Mouse (Mus musculus) heart, adult 18-20 months (tissue): ENCODE measurements at regions not wholly inside any gene's neighbourhood (a gene's known extent, or its start where the extent isn't known, plus 50 kb on each side); places are given as distances from the start of the nearest gene placed in this dataset.
A peak's percentile ranks its signal among the peaks of the same experiment; 100 is the strongest.

Experiments
- DNase-seq, 2 experiments: peaks; one replicate each; pipeline ENCODE4 v3.0.0; 2021 to 2022; ENCODE audit warnings: mixed read lengths in 1 of 2

DNA sequence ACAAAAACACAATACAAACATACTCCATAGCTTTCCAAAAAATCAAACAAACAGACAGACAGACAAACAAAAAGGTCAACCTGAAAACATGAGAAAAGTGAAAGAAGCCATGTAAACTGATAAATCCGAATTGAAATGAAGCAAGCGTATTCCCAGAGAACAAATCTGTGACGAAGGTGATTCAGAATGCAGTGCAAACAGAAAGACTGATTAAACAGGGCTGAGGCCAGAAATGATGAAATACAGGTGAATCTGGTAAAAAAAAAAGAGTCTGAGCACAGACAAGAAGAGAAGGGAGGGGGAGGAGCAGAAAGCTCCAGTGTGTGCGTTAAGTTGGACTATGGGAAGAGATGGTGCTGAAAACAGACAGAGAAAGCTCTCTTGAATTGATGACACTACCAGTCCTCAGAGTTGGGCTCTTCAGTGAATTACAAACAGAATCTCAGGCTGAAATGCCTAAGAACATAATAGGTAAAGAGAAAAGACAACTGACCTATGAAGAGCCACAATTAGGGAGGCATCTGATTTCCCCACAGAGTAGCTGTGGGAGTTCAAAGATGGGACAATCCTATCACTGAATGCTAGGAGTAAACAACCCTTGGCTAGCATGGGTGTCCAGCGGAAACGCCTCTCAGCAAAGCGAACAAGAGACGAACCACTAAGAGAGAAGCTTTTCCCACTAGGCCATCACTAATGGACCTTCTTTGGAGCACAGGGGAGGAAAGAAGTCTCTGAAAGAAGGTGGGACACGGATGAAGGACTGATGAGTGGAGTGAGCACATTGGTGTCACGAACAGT is 140.3 kb upstream of the Runx1 start:
- no peak for DNase-seq

DNA sequence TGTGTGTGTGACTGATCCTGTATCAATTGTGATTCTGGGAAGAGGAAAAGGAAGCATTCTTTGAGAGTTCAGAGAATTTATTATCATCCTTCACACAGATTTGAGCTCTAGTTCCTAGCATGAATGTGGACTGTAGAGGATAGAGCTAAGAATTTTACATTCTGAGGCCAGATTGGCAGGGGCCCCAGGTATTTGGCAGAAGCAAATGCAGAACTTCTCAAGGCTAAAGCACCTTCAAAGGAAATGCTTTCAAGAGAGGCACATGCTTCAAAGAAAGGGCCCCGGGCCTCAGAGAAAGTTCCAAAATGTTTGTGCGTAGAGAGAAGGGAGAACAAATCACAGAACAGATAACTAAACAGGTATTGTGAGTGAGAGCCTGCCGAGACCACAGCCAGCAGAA is 139.7 kb upstream of the Runx1 start:
- no peak for DNase-seq

DNA sequence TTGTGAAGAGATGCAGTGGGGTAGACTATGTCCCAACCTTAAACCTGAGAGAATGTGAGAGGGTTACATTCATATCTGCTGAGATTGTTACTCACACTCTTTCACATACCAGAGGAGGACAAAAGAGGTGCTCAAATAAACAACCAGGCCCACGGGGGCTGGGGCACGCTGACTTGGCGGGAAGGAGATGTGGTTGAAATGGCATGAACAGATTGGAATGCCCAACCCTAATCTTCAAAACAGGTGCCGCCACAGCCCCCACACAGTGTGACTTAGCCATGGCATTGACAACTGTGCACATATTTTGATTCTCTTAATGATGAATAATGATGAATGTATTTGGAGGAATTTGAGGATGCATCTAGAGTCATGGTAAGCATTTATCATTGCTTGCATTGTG is 137.6 kb upstream of the Runx1 start:
- DNase-seq: no peak

DNA sequence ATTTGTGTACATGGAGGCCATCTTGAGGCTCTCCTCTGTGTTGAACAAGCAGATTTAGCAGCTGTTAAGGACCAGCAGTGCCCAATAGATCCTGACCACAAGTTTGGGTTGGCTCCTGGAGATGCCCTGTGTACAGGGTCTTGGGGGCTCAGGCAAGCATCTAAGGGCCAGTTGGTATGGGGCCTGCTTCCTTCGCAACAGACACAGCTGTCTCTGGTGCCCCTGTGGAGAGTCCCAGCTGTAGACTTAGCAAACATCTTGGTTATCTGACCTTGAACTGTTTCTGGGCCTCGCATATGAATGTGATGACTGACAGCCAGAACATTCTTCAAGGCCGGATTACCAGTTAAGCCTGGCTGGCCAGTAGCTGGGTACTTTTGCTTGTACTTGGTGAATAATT is 135.4 kb upstream of the Runx1 start:
- DNase-seq: no peak

DNA sequence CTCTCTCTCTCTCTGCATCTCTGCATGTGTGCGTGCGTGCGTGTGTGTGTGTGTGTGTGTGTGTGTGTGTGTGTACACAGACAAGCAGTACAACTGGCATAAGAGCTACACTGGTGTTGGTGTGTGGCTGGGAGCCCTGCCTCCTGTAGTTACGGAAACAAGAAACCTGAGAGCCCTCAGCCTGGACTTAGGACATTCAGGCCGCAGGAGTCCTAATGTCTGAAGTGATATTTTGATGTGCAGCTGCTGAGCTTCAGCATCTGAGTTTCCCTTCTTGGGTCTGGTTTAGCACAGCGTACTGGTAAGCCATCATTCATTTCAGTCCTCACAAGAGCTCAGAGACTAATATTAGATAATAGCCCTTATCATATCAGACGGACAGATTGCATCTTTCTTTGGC is 134.8 kb upstream of the Runx1 start:
- DNase-seq: no peak

DNA sequence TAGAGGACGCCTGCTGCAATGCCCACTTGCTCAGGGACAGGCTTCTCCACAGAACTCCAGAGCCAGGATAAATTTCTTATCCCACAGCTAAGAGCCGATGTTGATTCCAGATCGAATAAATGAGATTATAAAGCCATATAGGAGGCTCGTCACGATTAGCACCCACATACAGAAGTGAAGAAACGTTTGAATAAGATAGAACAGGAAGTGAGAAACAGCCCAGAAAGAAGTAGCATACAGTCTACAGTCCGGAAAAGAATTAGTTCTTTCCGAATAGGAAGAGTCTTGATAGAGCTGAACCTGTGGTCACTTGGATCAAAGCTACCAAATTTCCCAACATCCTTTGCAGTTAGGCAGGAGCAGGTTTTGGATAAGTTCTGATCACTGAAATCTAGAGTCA is 133.0 kb upstream of the Runx1 start:
- DNase-seq: no peak

DNA sequence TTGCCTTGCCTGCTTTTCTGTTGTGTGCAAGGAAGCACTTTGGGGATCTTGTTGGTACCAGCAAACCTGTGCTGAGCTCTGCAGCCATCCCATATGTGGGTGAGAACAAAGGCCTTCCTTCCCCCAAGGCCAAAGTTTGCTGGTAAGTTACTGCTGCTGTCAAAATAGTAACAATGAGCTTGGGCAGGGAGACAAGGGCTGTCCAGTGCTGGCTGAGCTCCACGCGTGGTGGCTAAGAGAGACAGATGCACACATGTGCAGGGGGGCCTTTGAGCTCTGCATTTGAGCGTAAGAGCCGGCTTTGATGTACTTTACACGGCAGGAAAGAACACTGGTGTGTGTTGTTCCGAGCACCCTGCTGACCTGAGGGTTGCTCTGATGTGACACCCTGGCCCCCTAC is 132.2 kb upstream of the Runx1 start:
- DNase-seq: peak; percentile 43 to 45

DNA sequence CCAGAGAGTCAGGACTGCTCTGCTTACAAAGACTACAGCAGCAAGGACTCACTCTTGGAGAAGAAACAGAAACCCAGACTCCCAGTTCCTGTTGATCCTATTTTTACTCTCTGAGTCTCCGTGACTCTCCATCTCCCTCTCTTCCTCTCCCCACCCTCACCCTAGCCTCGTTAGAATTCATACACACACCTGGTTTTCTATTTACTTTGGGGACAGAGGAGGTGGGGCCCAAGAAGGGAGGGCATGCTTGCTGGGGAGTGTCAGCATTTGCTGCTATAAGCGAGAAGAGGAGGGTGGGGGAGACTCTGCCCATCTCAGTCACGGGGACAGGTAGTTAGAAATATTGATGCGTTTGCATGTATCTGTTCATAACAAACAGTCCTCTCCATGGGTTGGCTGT is 129.6 kb upstream of the Runx1 start:
- no peak for DNase-seq

DNA sequence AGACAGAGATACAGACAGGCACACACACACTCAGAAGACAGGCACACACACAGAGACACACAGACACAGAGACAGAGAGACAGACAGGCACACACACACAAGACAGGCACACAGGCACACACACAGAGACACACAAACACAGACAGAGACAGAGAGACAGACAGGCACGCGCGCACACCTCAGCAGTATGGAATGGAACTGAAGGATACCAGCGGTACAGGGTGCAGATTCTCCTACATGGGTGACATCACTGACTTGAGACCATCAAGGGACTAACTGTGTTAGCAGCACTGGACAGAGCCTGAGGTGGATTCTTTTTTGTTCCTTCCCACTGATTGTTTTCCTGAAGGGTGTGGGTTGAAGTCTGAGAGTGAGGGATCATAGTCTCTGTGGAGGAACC is 129.1 kb upstream of the Runx1 start:
- no peak for DNase-seq

DNA sequence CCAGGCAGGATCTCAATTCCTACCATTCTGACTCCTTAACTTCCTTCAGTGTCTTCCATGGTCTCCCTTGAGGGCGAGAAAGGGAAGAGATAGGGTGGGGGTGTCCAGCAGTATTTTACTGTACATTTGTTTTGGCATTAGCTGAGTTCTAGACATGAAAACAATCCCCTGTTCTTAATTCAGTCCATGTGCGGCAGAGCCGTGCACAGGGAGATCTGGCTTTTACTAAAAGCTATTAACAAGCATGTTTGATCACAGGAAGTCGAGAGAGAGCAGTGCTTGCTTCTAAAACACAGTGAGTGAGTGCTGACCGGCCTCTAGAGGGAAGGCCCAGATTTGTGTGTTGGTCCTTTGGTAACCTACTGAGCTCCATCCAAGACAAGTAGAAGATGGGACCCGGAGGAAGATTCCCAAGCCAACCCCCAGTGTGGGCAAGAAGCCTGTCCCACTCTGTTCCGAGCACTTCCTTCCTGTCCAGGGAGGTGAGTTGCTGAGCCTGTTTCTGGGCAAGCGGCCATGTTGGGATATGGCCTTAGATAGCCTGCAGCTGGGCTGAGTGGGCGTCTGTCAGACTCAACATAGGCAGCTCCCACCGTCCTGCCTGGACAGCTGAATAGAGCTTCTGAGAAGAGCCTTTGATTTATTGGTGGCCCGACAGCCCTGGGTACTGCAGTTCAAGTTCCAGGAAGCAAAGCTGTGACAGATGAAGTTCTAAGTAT is 128.1 kb upstream of the Runx1 start:
- DNase-seq: peak; percentile 70 to 78

DNA sequence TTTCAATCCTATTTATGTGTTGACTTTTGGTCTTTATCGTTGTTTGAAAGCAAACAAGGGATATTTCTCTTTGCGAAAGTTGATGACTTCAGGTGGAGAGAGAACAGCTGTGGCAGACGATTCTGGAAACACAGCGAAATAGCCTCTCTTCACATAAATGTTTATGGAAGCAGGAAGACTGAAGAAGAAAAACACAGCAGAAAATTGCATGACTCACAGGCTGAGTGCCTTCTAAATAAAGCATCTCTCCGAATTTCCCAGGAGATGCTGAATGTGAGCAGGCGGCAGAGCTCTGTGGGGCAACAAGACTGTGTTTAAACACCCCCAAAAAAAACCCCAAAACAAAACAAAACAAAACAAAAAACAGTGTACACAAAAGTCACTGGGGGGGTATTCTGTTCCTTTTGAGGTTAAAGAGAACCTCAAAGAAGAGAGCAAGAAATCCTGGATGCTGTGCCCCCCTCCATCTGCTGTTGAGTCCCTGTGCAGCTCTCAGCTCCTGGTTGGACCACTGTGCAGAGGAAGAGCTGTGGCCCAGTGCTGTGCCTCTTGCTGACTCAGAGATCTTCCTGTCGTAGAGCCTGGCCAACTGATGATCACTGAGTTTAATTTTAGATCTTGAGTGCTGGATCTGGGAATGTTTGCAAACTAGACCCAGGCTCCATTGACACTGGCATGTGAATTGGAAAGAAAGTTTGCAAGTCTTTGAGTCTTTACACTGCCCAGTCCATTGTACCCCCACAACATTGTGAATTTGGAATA is 126.6 kb upstream of the Runx1 start:
- peak; percentile 52 to 72 for DNase-seq

DNA sequence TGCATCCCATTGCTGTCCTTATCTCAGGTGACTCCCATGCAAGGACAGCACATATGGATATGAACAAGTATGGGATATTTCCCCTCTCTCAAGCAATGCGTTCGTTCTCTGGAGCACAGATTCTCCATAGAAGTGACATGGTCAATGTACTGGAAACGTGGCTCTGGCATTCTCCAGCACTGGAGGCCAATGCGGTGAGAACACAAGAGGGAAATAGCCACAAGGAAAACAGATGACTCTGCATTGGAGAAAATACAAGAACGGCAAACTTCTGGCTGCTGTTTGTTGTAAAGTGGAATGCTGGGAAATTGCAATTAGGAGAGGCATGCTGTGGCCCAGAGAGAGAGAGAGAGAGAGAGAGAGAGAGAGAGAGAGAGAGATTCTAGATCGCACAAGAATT is 125.6 kb upstream of the Runx1 start:
- peak; percentile 34 to 58 for DNase-seq

DNA sequence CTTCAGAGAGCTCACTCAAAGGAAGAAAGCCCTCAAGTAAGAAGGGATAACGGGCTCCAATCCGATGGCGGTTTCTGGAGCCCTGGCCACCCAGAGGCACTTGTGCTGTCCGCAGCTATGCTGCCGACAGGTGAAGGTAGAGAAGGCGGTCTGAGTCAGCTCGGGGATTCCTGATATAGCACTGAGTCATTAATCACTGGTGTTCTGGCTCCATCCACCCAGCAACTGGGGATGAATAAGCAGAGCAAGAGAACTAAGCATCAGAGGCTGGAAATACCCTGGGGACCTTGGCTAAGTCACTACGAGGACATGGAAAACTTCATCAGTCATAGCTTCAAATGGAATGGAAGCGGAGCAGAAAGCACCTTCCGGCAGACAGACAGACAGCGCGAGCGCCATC is 122.5 kb upstream of the Runx1 start:
- DNase-seq: no peak

DNA sequence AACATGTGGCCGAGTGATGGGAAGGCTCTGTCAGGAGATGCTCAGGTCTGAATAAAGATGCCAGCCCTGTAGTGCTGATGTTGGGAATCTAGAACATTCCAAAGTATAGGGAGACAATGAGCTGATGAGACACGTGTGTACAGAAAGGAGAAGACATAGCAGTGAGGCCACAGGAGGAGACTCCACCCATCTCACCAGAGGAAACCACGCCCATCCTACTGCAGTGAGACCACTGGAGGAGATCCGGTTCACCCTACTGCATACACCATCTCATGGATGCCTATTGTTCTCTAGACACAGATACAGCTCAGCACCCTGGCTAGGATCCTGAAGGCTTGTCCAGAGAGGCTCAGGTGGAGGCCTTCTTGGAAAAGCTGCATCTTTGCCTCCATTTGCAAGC is 120.6 kb upstream of the Runx1 start:
- no peak for DNase-seq

DNA sequence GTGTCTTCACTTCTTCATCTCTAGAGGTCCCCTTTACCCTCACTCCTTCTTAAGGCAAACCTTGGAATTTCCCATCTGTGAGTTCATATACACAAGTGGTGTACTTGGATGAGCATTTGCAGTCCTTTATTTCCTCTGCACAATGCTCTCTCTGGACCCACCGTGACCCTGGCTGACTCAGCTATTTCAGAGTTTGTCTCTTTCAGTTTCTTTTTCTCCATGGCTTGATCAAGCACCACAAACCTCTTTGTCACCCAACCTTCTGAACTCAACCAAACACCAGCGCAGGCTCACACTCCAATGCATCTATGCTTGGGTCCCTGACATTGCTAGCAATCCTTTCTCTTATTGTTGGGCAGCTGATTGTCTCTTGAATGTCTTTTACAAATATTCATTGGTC is 118.0 kb upstream of the Runx1 start:
- DNase-seq: no peak

DNA sequence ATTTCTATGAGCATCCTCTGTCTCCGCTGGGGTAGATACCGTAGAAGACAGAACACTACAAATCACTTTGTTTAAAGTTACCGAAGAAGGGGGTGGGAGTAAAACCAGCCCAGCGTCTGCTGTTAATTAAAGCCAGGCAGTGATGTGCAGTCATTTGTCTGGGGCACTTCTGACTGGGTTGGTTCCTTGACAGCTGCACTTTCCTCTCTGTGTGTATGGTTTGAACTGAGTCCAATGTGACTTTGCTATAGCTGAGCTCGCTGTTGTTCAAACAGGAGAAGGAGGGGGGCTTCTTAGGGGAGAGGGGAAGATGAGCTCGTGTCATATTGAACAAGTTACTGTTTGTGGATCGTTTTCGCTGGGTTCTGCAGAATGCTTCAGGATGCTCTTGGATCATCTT is 113.7 kb upstream of the Runx1 start:
- no peak for DNase-seq

DNA sequence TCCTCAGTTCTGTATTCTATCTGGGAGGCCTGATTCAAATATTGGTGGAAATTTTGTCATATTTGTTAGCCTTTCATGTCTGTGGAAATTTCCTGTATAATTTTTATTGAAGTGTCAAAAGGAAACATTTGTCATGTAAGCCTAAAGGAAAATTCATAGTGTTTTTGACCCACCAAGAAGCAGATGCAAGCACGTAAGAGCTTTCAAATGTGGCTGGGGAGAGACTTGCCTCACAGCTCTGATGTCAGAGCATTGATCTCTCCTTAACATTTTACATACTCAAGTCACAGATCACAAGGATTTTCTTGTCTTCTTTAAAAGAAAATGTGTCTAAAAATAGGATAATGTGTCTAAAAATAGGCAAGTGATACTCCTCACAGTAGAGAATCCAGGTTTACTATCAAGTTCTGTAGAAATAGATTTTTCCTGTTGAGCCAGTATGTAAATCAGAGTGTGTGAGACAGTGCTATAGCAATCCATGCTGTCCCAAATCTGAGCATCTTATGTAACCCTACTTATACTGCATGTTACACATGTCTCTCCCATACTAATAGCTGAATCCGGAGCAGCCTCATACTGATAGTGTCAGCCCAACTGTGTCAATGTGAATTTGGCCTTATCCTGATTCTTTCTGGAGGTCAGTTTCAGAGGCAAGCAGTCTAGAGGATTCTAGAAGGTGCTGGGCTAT is 110.0 kb upstream of the Runx1 start:
- DNase-seq: no peak

DNA sequence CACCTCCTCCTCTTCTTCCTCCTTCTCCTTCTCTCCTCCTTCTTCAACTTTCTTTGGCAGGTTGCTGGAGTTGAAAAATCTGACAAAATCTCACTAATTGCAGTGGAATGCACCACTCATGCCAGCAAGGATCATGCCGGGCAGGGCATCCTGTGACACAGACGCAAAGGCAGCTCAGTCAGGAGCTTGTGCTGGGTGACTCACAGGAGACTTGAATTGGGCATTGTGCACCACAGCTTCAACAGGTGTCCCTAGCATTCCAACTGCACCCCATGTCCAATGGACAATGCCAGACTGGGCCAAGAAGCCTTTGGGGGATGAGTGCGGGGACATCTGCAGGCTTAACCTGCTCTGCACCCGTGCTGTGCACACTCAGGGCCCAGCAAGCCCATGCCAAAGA is 104.2 kb upstream of the Runx1 start:
- DNase-seq: no peak

DNA sequence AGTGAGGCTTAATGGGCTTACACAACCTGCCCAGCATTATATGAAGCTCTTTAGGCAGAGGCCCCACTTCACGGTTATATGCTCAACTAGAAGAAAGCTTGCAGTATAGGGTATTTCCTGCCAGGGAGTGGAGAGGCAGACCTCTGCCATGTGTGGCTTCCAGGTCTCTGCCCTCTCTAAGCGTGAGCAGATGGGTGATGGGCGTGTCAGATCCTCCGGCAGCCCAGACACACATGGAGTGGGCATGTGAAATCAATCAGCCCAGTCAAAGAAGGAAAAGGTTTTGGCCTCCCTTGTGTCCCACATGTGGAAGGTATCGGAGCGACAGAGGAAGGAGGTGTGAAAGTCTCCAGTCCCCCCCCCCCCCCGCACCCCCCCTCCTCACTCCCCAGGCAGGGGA is 102.3 kb upstream of the Runx1 start:
- no peak for DNase-seq

DNA sequence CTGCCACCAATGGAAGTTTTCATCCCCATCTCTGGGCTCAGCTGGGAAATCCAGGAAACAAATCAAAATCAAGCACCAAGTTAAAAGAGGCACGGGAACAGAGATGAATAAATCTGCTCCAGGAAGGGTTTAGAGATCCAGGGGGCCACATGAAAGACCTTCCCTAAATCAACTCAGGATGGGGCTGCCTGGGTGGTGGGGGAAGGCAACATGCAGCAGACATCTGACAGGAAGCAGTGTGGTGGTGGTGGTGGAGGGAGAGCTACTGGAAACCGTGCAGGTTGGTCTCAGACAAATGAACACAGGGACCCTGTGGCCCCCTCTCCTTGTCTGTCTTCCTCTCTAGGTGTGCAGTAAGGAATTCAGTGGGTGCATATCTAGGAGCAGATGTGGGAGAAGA is 101.7 kb upstream of the Runx1 start:
- DNase-seq: no peak

DNA sequence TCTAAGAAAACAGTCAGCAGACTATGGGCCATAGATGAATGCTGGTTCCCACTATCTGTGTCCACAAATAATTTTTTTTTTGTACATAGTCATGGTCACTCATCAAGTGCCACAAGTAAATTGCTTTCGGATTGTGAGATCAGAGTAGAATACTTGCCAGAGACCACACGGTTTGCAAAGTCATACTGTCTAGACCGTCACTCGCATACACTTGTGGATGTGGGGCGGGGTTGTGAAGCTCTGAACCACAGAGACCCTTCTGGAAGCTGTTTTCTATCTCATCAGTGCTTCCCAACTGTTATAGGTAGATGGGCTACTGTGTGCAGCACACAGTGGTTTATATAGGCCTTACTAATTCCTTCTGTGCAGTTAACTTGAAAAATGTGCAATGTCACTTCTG is 100.9 kb upstream of the Runx1 start:
- no peak for DNase-seq

DNA sequence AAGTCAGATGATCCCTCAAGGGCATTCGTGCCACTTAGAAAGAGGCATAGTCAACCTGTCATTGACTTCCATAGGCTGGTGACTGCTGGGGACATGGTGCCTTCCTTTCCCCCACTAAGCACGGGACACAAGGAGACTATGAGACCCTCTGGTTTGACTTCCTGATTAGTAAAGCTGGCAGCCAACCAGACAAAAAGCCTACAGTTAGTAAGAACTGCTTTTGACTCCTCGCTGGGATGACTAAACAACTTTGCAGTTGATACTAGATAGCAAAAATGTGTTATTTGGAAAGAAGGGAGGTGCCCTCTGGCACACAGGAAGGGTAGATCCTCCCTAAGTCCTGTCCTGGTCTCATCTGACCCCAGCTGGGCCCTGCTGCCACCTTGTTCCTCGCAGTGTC is 95.0 kb upstream of the Runx1 start:
- no peak for DNase-seq

DNA sequence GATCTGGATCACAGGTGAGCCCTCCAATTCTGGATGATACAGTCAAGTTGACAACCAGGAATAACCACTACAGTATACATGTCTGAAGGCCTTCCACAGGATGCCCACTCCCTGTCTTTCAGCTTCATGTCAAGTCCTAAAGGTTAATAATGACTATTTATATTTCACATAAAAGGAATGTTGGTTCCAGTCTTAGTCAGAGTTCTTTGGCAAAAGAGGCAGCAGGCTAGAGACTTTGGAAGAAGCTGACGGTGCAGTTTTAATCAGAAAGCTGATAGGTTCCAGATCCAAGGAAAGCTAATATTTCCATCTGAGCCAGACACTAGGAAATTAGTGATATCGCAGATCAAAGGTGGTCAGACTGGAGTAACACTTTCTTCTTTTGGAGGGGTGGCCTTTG is 91.4 kb upstream of the Runx1 start:
- no peak for DNase-seq
